Mouse (Mus musculus) kidney, adult 2 months (tissue): Measurements from ENCODE around the gene Kcnq2. TPM values are rescaled to one million over a fixed set of nuclear protein-coding genes. Genes with fewer than 3 reads are reported as not detected.

ENCODE experiments used
- DNase-seq: peaks from one replicate; pipeline ENCODE4 v3.0.0; 2021
- H3K27ac ChIP-seq: fragments of 200-500 bp; 2 replicates; pipeline ENCODE4 v1.5.1; 2012; ENCODE audit warnings: low read depth, low read length, control low read depth, inconsistent platforms; ENCODE audit not compliant: insufficient read depth
- H3K27me3 ChIP-seq: fragments of 200-500 bp; replicated peaks from 2 replicates; pipeline ENCODE4 v1.6.1; 2012; ENCODE audit warnings: mild to moderate bottlenecking, moderate library complexity, low read length, inconsistent platforms; ENCODE audit not compliant: control insufficient read depth, insufficient read depth
- H3K36me3 ChIP-seq: fragments of 200-500 bp; 2 replicates; pipeline ENCODE4 v1.6.1; 2012; ENCODE audit warnings: mild to moderate bottlenecking, moderate library complexity, low read length, inconsistent platforms; ENCODE audit not compliant: control insufficient read depth, insufficient read depth
- H3K4me1 ChIP-seq: fragments of 200-500 bp; 2 replicates; pipeline ENCODE4 v1.6.1; 2011; ENCODE audit warnings: low read length; ENCODE audit not compliant: control insufficient read depth, insufficient read depth
- H3K4me3 ChIP-seq: fragments of 200-500 bp; 2 replicates; pipeline ENCODE4 v1.5.1; 2011; ENCODE audit warnings: mild to moderate bottlenecking, low read depth, low read length, control low read depth; ENCODE audit not compliant: insufficient read depth
- CTCF ChIP-seq: fragments of 200-500 bp; conservative IDR thresholded peaks from 2 replicates; pipeline ENCODE4 v1.5.1; 2011; ENCODE audit warnings: low read depth, mild to moderate bottlenecking, control low read depth, low read length, moderate library complexity, mixed read lengths; ENCODE audit not compliant: insufficient read depth, insufficient read length
- POLR2A ChIP-seq: fragments of 200-500 bp; IDR thresholded peaks from one replicate; pipeline ENCODE4 v1.6.1; 2011; ENCODE audit warnings: low read depth, low read length, control low read depth
- WGBS: fragments of 180-500 bp; shearing (Covaris S2); methylation state at CpG from one replicate; pipeline ENCODE4 v1.1.7; 2018; 5-methylcytosine and 5-hydroxymethylcytosine counted together
- polyA plus RNA-seq: library from polyadenylated mRNA; depleted of rRNA; stranded (reverse); fragments of >200 nt; gene quantifications from 2 replicates; pipeline ENCODE4 v1.2.3, GENCODE M21; 2012

Gene Kcnq2
- polyA plus RNA-seq, 1 experiment, result 0.31 TPM

DNA sequence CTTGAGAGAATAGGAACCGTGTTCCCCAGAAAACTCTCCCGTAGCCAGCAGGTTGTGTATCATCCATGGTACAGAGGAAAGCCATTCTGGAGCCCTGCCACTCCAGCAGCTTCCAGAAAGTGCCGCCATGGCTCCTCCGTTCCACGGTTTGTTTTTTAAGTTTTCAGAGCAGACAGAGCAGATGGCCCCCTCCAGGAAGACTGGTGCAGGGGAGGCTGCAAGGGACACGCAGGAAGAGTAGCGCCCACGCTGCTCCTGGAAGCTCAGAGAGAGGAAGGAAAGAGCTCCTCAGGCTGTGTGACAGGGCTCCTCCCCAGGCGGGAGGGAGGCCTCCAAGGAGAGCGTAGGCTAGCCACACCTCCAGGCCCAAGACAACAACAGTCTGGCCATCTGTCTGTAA, 15.1 kb downstream of the Kcnq2 start:
- no peaks in the 10 kb centered on the region for H3K27me3 ChIP-seq
- H3K4me1 ChIP-seq, result no peaks in the 10 kb centered on the region
- TF ChIP-seq CTCF, result no peak
- TF ChIP-seq POLR2A, result no peak
- H3K36me3 ChIP-seq, result no peaks in the 10 kb centered on the region
- no peak overlapping the region for H3K27ac ChIP-seq
- 14% methylated on average over 10 of the region's 10 CpGs for WGBS
- DNase-seq, result no peak
- H3K4me3 ChIP-seq, result no peak overlapping the region

DNA sequence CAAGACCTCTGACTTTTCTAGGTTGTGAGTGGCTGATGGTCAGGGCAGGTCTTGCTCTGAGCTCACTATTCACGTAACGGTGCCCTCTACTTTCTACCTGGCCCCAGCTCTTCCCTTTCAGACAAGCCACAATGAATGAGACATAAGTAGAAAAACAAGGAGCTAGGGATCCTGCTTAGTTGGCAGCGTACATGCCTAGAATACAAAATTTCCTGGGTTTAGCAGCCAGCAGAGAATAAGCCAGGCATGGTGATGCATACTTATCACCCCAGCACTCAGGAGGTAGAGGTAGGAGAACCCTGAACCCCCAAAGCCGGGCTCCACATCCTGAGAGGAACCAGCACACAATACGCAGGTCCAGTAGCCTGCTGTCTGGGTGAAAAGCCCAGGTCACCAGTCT, 18.7 kb downstream of the Kcnq2 start:
- H3K27me3 ChIP-seq, result no peaks in the 10 kb centered on the region
- no peaks in the 10 kb centered on the region for H3K4me1 ChIP-seq
- 82% methylated on average over 5 of the region's 5 CpGs for WGBS
- TF ChIP-seq POLR2A (no peak), CTCF (no peak)
- H3K4me3 ChIP-seq, result no peak overlapping the region
- no peak overlapping the region for H3K27ac ChIP-seq
- no peaks in the 10 kb centered on the region for H3K36me3 ChIP-seq
- DNase-seq, result no peak

DNA sequence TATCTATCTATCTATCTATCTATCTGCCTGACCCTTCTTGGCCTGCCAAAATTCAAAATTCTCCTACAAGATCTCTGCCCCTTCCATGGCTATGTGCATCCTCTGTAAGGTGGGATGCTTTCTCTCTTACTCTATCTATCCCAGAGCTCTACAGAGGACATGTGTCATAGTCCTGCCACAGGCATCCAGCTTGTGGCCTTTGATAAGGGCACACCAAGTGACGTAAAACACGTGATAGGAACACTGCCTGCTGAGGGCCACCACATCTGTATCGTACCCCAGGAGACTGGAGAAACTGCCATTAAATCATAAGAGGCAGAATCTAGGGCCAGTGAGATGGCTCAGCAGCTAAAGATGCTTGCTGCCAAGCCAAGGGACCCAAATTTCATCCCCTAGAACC, 19.7 kb downstream of the Kcnq2 start:
- Histone ChIP-seq H3K27ac (no peak overlapping the region), H3K4me3 (no peak overlapping the region), H3K36me3 (no peaks in the 10 kb centered on the region), H3K27me3 (no peaks in the 10 kb centered on the region), H3K4me1 (no peaks in the 10 kb centered on the region)
- TF ChIP-seq CTCF (no peak), POLR2A (no peak)
- DNase-seq, result no peak
- WGBS, result 73% methylated on average over 3 of the region's 3 CpGs

DNA sequence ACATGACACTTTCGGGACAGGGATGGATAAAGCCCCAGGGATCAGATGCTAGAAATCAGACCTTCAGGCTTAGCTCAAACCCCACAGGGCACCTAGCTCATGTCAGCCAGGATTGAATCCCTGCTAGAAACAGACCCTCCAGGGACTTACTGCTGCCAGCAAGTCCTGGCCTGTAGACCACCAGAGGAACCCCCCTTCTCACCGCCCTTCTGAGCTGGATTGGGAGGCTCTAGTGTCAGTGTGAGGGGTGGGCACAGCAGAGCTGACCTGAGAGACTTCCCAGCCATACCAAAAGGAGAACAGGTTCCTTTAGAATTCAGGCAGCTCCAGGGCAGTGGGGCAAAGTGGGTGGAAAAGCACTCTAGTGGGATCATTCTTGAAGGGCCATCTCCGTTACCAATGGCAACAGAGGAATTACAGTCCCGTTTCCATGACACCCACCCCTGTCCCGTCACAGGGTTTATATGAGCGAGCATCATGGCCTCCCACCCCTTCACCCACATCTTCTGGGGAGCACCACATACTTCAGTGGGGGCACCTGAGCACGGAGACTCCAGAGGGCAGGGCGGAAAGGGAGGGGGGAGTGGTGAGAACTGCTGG, 21.2 kb downstream of the Kcnq2 start:
- Histone ChIP-seq H3K36me3 (no peaks in the 10 kb centered on the region), H3K27ac (no peak overlapping the region), H3K27me3 (no peaks in the 10 kb centered on the region), H3K4me3 (no peak overlapping the region), H3K4me1 (no peaks in the 10 kb centered on the region)
- TF ChIP-seq CTCF, result no peak
- no peak for TF ChIP-seq POLR2A
- 70% methylated on average over 8 of the region's 8 CpGs for WGBS
- DNase-seq, result no peak

DNA sequence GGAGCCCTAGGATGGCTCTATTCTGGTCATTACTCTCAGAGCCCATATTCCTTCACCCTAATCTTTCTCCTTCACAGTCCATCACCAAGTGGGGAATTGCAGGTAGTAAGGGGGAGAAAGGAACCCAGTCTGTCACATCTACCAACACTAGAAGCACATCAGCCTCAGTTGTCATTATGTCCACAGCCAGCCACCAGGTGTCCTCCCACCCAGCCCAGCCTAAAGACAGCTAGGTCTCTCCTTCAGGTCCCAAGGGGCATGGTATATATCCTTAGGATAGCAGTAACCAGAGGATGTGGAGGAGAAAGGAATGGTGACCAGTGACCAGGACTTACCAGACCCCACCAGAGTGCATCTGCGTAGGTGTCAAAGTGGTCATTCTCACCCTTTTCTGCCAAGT, 23.4 kb downstream of the Kcnq2 start:
- Histone ChIP-seq H3K36me3 (no peaks in the 10 kb centered on the region), H3K4me3 (no peak overlapping the region), H3K27me3 (no peaks in the 10 kb centered on the region), H3K4me1 (no peaks in the 10 kb centered on the region), H3K27ac (no peak overlapping the region)
- no peak for DNase-seq
- 91% methylated on average over 1 of the region's 1 CpGs for WGBS
- TF ChIP-seq CTCF, result 0 out of 2 replicates have a peak, but pooled peaks have one; percentile 5
- no peak for TF ChIP-seq POLR2A

DNA sequence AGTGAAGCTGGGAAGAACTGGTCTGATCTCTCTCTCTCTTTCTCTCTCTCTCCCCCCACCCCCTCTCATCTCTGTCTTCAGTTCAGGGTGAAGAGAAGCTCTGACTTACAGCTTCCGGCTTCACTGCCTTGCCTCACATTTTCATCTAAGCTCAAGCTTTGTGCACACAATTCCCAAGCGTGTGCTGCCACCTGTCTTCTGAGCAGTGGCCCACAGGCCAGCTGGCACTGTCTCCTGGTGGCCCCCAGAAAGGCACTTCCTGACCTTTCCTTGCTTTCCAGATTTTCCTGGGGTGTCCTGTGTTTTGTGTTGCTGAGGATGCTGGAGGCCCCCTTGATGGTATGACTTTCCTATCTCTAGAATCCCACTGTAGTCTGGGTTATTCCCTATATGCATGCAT, 31.0 kb downstream of the Kcnq2 start:
- Histone ChIP-seq H3K4me3 (no peak overlapping the region), H3K27me3 (no peaks in the 10 kb centered on the region), H3K4me1 (no peaks in the 10 kb centered on the region), H3K27ac (no peak overlapping the region), H3K36me3 (no peaks in the 10 kb centered on the region)
- WGBS, result 54% methylated on average over 2 of the region's 2 CpGs
- no peak for DNase-seq
- TF ChIP-seq CTCF, result no peak
- no peak for TF ChIP-seq POLR2A

DNA sequence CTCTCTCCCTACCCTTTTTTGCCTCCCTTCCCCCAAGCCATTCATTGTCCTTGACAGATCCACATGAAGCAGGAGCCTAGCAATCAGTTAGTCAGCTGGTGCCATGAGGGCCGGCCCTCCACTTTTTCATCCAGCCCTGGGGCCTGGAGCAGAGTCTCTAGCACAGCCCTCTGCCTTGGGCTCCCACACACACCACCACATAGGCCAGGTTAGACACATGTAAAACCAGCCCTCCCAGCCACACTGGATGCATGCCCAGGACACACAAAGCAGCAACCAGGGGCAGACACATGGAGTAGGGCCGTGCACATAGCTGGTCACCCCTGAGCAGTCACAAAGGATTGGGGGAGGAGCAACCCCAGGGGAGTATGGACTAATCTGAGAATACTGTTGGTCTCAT, 32.9 kb downstream of the Kcnq2 start:
- Histone ChIP-seq H3K4me3 (no peak overlapping the region), H3K27me3 (no peaks in the 10 kb centered on the region), H3K27ac (no peak overlapping the region), H3K36me3 (no peaks in the 10 kb centered on the region), H3K4me1 (no peaks in the 10 kb centered on the region)
- DNase-seq, result no peak
- WGBS, result 22% methylated on average over 2 of the region's 2 CpGs
- TF ChIP-seq CTCF (no peak), POLR2A (no peak)
